Mouse (Mus musculus): Measurements from ENCODE around the gene Il18bp.

Gene Il18bp

DNA sequence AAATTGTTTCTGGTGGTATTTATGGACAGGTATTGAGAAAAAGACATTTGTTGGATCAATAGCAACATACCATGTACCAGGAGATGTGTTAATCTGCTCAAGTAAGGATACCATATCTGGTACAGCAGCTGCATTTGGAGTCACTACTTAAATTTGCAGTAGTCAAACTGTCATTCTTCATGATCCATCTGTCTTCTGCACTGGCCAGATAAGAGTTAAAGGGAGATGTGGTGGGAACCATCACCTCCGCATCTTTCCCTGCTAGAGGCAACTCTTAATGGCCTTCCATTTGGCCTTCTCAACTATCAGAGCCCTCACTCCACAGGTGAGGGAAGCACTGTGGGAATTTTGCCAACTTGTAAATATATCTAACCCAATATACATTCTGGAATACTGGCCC is 12.0 kb downstream of the Il18bp start:
- no peak for DNase-seq (ENCODE audit: low read depth, low spot score)

DNA sequence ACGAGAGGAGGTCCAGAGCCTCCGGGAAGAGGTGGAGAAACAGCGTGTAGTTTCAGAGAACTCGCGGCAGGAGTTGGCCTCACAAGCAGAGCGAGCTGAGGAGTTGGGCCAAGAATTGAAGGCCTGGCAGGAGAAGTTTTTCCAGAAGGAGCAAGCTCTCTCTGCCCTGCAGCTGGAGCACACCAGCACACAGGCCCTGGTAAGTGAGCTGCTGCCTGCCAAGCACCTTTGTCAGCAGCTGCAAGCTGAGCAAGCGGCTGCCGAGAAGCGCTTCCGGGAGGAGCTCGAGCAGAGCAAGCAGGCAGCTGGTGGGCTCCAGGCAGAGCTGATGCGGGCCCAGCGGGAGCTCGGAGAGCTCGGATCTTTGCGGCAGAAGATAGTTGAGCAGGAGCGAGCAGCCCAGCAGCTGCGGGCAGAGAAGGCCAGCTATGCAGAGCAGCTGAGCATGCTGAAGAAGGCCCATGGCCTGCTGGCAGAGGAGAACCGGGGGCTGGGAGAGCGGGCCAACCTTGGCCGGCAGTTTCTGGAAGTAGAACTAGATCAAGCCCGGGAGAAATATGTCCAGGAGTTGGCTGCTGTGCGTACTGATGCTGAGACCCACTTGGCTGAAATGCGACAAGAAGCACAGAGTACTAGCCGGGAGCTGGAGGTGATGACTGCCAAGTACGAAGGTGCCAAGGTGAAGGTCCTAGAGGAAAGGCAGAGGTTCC is 17.4 kb downstream of the Il18bp start:
- no peak for DNase-seq (ENCODE audit: low read depth, low spot score)

DNA sequence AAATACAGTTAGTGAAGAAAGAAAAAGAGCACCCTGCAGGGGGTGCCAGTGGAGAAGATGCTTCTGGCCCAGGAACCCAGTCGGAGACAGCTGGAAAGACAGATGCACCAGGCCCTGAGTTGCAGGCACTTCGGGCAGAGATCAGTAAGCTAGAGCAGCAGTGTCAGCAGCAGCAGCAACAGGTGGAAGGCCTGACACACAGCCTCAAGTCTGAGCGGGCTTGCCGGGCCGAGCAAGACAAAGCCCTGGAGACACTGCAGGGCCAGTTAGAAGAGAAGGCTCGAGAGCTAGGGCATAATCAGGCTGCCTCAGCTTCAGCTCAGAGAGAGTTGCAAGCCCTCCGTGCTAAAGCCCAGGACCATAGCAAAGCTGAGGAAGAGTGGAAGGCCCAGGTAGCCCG is 18.2 kb downstream of the Il18bp start:
- no peak for DNase-seq (ENCODE audit: low read depth, low spot score)

DNA sequence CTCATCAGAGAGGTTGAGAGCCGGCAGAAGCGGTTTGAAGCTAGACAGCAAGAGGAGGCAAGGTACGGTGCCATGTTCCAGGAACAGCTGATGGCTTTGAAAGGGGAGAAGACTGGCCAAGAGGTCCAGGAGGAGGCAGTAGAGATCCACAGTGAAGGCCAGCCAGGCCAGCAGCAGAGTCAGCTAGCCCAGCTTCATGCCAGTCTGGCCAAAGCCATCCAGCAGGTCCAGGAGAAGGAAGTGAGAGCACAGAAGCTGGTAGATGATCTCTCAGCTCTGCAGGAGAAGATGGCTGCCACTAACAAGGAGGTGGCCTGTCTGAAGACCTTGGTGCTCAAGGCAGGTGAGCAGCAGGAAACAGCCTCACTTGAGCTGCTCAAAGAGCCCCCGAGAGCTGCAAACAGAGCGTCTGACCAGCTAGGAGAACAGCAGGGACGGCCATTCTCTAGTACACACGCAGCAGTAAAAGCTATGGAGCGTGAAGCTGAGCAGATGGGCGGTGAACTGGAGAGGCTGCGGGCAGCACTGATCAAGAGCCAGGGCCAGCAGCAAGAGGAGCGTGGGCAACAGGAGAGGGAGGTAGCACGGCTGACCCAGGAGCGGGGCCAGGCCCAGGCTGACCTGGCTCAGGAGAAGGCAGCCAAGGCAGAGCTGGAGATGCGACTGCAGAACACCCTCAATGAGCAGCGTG is 18.9 kb downstream of the Il18bp start:
- DNase-seq (ENCODE audit: low read depth, low spot score), result no peak

DNA sequence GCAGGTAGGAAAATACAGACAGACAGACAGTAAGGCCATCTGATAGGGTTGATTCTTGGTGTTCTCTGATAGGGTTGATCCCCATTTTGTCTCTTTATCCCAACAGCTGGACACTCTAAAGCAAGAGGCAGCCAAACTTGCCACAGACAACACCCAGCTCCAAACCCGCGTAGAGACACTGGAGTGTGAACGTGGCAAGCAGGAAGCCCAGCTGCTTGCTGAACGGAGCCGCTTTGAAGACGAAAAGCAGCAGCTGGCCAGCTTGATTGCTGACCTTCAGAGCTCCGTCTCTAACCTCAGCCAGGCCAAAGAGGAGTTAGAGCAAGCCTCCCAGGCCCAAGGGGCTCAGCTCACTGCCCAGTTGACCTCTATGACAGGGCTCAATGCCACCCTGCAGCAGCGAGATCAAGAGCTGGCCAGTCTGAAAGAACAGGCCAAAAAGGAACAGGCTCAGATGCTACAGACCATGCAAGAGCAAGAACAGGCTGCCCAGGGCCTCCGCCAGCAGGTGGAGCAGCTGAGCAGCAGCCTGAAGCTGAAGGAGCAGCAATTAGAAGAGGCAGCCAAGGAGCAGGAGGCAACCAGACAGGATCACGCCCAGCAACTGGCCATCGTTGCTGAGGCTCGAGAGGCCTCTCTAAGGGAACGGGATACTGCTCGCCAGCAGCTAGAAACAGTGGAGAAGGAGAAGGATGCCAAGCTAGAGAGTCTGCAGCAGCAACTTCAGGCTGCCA is 20.1 kb downstream of the Il18bp start:
- DNase-seq (ENCODE audit: low read depth, low spot score), result peak; percentile 77

DNA sequence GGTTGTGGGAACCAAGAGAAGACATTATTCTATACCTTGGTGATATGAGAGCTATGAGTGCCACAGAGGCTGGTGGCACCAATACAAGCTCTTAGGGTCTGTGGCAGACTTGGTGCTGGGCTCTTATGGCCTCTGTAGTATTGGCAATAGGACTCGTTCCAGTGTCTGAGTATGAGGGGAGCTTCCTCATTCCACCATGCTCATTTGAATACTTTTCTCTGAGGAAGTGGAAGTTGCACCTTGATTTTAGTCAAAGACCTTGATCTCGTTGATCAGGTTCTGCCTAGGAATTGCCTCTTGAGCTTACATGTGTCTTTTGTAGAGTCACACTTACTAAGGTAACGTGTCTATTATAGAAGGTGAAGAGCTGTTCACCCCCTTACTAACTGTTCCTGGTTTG is 24.2 kb downstream of the Il18bp start:
- no peak for DNase-seq (ENCODE audit: low read depth, low spot score)

DNA sequence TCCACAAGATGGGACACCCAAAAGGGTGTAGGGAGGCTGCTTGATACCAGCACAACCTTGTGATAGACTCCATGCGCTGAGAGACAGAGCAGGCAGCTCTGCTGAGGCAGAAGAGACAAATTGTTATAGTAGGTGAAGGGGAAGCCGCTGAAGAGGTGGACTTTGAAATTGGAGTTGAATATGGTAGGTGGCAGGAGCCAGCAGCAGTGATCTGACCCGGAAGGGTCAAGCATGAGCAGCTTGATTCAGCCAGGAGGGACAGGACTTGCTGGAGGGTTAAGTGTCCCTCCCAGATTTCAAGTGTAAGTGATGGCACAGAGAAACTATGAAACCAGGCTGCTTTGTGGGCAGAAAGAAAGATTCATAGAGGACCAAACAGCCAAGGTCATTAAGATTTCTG is 33.4 kb downstream of the Il18bp start:
- DNase-seq (ENCODE audit: low read depth, low spot score), result no peak

DNA sequence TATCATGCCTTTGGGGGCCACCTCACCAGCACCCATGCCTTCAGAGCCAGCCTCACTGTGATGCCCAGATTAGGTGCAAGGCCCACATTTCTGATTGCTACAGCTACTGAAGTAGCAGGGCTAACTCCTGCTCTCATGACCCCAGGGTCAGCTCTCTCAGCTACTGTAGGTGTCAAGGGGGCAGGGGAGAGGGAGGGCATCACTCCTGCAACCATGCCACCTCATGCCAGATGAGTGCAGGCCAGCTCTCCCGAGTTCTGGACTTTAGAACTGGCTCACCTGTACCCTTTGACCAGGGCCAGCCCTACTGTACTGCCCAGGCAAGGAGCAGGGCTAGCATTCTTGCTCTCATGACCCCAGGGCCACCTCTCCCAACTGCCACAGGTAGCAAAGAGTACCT is 35.8 kb downstream of the Il18bp start:
- no peak for DNase-seq (ENCODE audit: low read depth, low spot score)

DNA sequence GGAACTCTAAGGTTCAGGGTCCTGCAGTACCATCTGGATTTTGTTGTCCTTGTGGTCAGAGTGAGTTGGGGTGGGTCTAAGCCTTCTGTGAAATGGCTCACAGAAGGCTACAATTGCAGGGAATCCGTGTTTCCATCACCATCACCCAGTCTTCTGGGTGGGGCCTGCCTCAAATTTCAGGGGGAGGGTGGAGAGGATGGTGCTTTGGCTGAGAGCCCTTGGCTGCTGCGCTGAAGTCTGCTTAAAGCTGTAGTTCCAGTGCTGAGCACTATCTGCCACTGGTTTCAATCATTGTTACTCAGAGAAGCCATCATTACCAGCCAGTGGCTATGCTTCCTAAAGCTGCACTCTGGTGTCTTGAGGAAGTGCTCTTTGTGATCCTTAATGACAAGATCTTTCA is 44.0 kb downstream of the Il18bp start:
- no peak for DNase-seq (ENCODE audit: low read depth, low spot score)

DNA sequence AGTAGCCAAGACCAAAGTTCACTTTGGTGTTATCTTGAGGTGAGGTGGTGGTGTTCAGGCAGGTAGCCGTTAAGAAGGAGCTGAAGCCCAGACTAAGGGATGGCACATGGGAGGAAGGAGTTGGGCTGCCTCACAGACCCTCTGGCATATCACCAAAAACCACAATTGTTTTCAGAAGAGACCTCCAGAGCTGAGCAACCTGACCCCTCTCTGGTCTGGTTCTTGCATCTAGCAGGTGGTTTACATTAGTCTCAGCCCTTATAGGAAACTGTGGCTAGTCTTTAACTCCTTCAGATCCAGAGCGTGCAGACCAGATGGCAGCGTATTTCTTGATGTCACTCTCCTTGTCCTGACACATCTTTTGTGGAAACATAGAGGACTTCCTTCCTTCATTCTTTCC is 44.8 kb downstream of the Il18bp start:
- DNase-seq (ENCODE audit: low read depth, low spot score), result no peak

DNA sequence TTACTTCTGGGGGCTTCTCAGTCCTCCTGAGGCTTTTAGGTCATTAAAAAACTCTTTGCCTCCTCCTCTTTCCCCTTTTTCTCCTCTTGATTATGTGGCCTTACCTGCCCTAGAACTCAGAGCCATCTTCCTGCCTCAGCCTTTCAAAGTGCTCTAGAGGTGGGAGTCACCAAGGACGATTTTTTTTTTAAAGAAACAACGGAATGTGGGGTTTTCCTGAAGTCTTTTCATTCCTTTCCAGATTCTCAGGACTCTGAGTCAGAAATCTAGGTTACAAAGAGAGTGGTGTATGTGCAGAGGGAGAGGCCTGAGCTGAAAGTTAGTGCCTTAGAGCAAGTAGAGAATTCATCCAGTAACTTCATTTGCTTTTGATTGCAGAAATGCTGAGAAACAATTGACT is 46.8 kb downstream of the Il18bp start:
- DNase-seq (ENCODE audit: low read depth, low spot score), result no peak

DNA sequence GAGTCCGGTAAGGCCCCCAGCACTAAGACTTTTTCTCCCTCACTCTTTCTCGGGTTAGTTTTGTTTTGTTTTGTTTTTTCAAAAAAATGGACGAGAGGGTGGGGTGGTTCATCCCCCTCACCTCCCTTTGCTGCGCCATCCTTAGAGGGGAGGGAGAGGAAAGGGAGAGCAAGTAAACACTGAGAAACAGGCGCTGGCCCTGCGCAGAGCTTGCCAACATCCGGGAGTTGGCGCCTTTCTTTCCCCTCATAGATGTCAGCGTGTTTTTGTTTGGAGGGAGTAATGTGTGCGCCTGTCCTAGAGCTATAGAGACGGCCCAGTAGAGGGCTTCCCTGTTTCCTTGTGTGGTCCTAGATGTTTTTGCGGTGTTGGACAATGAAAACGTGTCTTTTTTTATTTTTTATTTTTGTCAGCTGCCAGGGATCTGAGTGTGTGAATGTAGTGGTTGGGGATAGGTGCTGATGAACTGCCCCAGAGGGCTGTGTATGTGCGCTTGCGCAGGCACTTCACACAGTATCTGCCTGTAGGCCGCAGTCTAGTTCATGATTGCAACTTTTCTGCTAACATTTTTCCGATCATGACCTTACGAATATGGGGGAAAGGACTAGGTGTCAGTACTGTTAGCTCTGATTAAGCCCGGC is 47.5 kb downstream of the Il18bp start:
- peak; percentile 22 for DNase-seq (ENCODE audit: low read depth, low spot score)

DNA sequence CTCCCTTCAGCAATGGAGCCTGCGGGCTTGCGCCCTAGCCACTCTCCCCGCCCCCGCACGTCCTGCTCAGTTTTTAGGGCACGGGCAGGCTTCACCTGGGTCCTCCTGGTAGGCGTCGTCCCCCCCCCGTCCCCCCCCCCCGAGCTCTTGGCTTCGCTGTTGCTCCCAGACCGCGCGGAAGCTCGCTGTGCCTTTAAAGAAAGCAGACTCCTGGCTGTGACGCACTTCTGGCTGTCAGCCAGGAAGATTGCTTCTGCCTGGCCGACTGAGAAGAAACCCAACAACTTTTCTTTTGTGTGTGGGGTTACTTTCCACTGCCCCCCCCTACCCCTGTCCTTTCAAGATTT is 48.1 kb downstream of the Il18bp start:
- peak; percentile 51 for DNase-seq (ENCODE audit: low read depth, low spot score)

DNA sequence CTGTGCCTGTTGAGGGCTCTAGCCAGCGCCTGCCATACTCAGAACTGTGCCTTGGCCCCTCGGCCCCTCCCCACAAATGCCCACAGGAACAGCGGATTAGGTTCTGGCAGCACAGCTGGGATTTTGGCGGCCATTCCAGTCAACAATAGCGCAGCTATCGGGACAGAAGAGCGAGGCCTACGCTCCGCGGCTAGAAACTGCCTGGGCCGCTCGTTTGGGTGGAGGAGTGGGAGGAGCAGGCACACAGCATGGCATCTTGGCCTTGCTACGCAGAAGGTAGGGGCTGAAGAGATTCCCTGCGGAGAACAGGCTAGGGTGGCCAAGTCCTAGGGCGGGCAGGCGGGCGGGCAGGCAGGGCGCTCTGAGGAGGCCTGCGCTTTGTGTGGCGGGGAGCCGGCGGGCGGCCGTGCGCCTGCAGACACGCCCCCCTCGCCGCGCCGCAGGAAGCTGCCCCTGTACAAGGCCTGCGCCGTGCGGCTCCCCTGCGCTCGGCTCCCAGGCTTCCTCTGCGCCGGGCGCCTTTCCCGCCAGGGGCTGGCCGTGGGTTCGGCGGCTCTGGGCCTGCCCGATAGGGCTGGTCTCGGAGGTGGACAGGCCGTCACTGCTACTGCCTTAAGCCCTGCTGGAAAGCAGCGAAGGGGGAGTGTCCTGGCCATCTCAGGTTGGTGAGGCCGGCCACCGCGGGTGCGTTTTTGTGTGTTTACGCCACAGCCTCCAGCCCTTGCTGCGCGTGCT is 48.6 kb downstream of the Il18bp start:
- peak; percentile 54 for DNase-seq (ENCODE audit: low read depth, low spot score)

DNA sequence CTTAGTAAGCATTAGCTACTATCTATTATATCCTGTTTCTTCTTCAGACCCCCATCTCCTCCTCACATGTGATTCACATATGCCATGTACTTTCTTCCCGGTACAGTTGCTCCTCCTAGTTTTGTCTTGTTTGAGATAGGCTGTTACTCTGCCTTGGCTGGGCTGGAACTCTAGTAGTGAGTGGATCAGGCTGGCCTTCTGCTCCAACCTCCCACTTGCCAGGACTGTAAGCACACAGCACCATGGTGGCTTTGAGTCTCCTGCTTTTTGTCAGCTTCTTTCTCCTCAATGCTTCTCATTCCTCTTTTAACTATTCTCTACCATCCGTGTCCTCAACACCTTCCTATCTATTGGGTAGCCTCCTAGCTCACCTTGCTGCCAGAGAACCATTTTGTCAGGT is 49.7 kb downstream of the Il18bp start:
- DNase-seq (ENCODE audit: low read depth, low spot score), result no peak

DNA sequence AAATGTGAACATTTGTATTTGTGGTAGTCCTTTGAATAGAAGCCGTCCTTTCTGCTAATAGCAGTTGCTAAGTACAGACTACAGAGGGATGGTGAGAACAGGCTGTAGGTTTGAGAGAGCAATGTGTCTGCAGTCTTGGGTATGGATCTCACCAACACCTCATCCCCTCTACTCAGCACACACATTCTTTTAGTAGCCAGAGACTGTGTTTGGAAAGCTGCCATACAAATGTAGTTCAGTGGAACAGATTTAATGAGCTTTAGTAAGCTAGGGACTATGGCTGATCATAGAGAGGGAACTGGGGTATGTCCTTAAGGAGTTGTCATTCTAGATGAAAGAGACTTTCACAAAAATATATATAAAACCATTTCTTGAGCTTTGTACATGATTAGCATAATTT is 51.2 kb downstream of the Il18bp start:
- no peak for DNase-seq (ENCODE audit: low read depth, low spot score)

DNA sequence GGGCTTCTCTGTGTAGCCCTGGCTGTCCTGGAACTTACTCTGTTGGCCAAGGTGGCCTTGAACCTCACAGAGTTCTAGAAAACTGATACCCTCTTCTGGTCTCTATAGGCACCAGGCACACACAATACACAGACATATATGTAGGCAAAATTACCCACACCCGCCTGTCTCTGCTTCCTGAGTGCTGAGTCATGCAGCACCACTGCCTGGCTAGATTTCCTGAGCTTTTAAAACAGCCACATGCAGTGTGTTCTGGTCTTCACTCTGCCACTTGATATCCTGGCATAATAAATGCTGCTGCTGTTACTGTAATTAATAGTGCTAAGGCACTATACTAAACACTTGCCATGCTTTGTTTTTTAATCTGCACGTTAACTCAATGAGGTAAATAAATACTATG is 52.9 kb downstream of the Il18bp start:
- DNase-seq (ENCODE audit: low read depth, low spot score), result no peak
